Mouse (Mus musculus) Patski (cell line): ENCODE measurements around the gene Haus3. TPM values are rescaled to one million over a fixed set of nuclear protein-coding genes. Genes with fewer than 3 reads are reported as not detected.

Experiments
- ATAC-seq: fragments of 100-300 bp; one replicate; pipeline ENCODE4 v1.8.0; 2021
- CTCF ChIA-PET: fragments of 350-600 bp; sonication (Branson Sonifier 250); formaldehyde crosslinking; loops from one replicate; lab custom pipeline; 2022; ENCODE audit warnings: inconsistent platforms; lab: Charles Lee
- POLR2A ChIA-PET: fragments of 350-600 bp; sonication (Branson Sonifier 250); formaldehyde crosslinking; loops from one replicate; lab custom pipeline; 2022; ENCODE audit warnings: antibody characterized with exemption, inconsistent platforms; lab: Charles Lee
- DNase-seq: peaks from one replicate; pipeline ENCODE4 v3.0.0-alpha.2; 2011; ENCODE audit warnings: low read depth, low spot score
- H3K27me3 ChIP-seq: fragments of 371-371 bp; one replicate; pipeline ENCODE4 v1.5.1; 2021
- CTCF ChIP-seq: fragments of 100-300 bp; IDR thresholded peaks from one replicate; pipeline ENCODE4 v1.5.1; 2021
- in situ Hi-C: fragments of 300-500 bp; cut with MboI; formaldehyde crosslinking; loops from 3 replicates; pipeline ENCODE4 v1.11.1; 2018; ENCODE audit warnings: low pct_unique_long_range_greater_than_20kb, mixed read lengths
- polyA plus RNA-seq: library from polyadenylated mRNA; unstranded; gene quantifications from one replicate; pipeline ENCODE4 v1.2.3, GENCODE M21; 2021

The Haus3 gene
- polyA plus RNA-seq, 1 experiment from 2014 or later: 16.7 TPM

GRCm38 (mm10) chr5:34201396-34201795 lies 32.1 kb upstream of the Haus3 start:
- CTCF ChIA-PET: interaction anchor here (0.9 to 1.5 kb wide), 6 partner anchors 9 to 69 kb away, joined by 3 to 7 read pairs (median 4); partner anchors contain the start of gene Mxd4
- no peaks in the 10 kb centered on the region for H3K27me3 ChIP-seq
- POLR2A ChIA-PET: interaction anchor here (0.6 to 1.3 kb wide), 3 partner anchors 15 to 102 kb away, joined by 3 to 4 read pairs (median 4); no protein-coding TSS in a partner anchor
- in situ Hi-C loops: no loop called here
- DNase-seq: peak; percentile 35
- peak; percentile 65 for ATAC-seq
- no peak for TF ChIP-seq CTCF

GRCm38 (mm10) chr5:34198615-34199014 lies 29.3 kb upstream of the Haus3 start:
- DNase-seq (no peak), ATAC-seq (no peak)
- CTCF ChIA-PET: interaction anchor here (1.3 to 1.5 kb wide), 3 partner anchors 10 to 37 kb away, joined by 4 to 5 read pairs (median 4); no protein-coding TSS in a partner anchor
- POLR2A ChIA-PET: interaction anchor here (0.8 kb wide), 1 partner anchor 12 kb away, joined by 3 read pairs; no protein-coding TSS in a partner anchor
- no peak for TF ChIP-seq CTCF
- in situ Hi-C loops: no loop called here
- no peaks in the 10 kb centered on the region for H3K27me3 ChIP-seq

GRCm38 (mm10) chr5:34197243-34197642 lies 27.9 kb upstream of the Haus3 start:
- DNase-seq (no peak), ATAC-seq (no peak)
- in situ Hi-C loops: no loop called here
- TF ChIP-seq CTCF: no peak
- ChIA-PET CTCF (interaction anchor here (1.4 to 1.5 kb wide), 2 partner anchors 8 to 39 kb away, joined by 4 to 5 read pairs; no protein-coding TSS in a partner anchor), POLR2A (no interaction called here)
- H3K27me3 ChIP-seq: no peaks in the 10 kb centered on the region

- ChIA-PET POLR2A (no interaction called here), CTCF (no interaction called here)
- no peak for TF ChIP-seq CTCF
- in situ Hi-C loops: no loop called here
- ATAC-seq (no peak), DNase-seq (no peak)
- H3K27me3 ChIP-seq: no peaks in the 10 kb centered on the region
These were observed 27.1 kb upstream of the Haus3 start for GRCm38 (mm10) chr5:34196423-34196822.

GRCm38 (mm10) chr5:34195786-34196185 lies 26.5 kb upstream of the Haus3 start:
- no peaks in the 10 kb centered on the region for H3K27me3 ChIP-seq
- no peak for DNase-seq
- ChIA-PET POLR2A (no interaction called here), CTCF (no interaction called here)
- no peak for ATAC-seq
- in situ Hi-C loops: no loop called here
- TF ChIP-seq CTCF: no peak

- H3K27me3 ChIP-seq: no peaks in the 10 kb centered on the region
- TF ChIP-seq CTCF: no peak
- CTCF ChIA-PET: no interaction called here
- in situ Hi-C loops: no loop called here
- ATAC-seq (no peak), DNase-seq (no peak)
- POLR2A ChIA-PET: interaction anchor here (0.6 kb wide), 1 partner anchor 15 kb away, joined by 5 read pairs; no protein-coding TSS in a partner anchor
These were observed 25.8 kb upstream of the Haus3 start for GRCm38 (mm10) chr5:34194975-34195662.

GRCm38 (mm10) chr5:34194426-34194825 lies 25.1 kb upstream of the Haus3 start:
- H3K27me3 ChIP-seq: no peaks in the 10 kb centered on the region
- no peak for TF ChIP-seq CTCF
- in situ Hi-C loops: no loop called here
- DNase-seq (no peak), ATAC-seq (no peak)
- ChIA-PET CTCF (interaction anchor here (0.7 kb wide), 1 partner anchor 16 kb away, joined by 3 read pairs; no protein-coding TSS in a partner anchor), POLR2A (no interaction called here)

- CTCF ChIA-PET: interaction anchor here (1.2 kb wide), 1 partner anchor 50 kb away, joined by 3 read pairs; no protein-coding TSS in a partner anchor
- POLR2A ChIA-PET: interaction anchor here (0.7 to 1.5 kb wide), 3 partner anchors 14 to 468 kb away, joined by 3 read pairs; partner anchors contain the start of genes Grk4 and Nop14
- TF ChIP-seq CTCF: no peak
These were observed 22.5 kb upstream of the Haus3 start for GRCm38 (mm10) chr5:34191843-34192242.

GRCm38 (mm10) chr5:34191021-34191420 lies 21.7 kb upstream of the Haus3 start:
- CTCF ChIA-PET: interaction anchor here (2.3 kb wide), 1 partner anchor 11 kb away, joined by 7 read pairs; no protein-coding TSS in a partner anchor
- ATAC-seq (no peak), DNase-seq (no peak)
- in situ Hi-C loops: no loop called here
- POLR2A ChIA-PET: interaction anchor here (0.7 to 1.5 kb wide), 3 partner anchors 15 to 469 kb away, joined by 3 read pairs; partner anchors contain the start of genes Grk4 and Nop14
- H3K27me3 ChIP-seq: no peaks in the 10 kb centered on the region
- no peak for TF ChIP-seq CTCF

More at GRCm38 (mm10) chr5:34191843-34192242, 22.5 kb upstream of the Haus3 start:
- no peak for DNase-seq
- in situ Hi-C loops: no loop called here
- no peaks in the 10 kb centered on the region for H3K27me3 ChIP-seq
- ATAC-seq: no peak

GRCm38 (mm10) chr5:34189521-34189920 lies 20.2 kb upstream of the Haus3 start:
- DNase-seq (no peak), ATAC-seq (no peak)
- CTCF ChIA-PET: interaction anchor here (1.3 to 2.3 kb wide), 2 partner anchors 8 to 12 kb away, joined by 5 to 7 read pairs; no protein-coding TSS in a partner anchor
- in situ Hi-C loops: no loop called here
- no peaks in the 10 kb centered on the region for H3K27me3 ChIP-seq
- TF ChIP-seq CTCF: no peak
- POLR2A ChIA-PET: no interaction called here
